Mouse (Mus musculus) neural tube, embryonic 14.5 days (tissue): Measurements from ENCODE around the gene Dnah3. TPM values are rescaled to one million over a fixed set of nuclear protein-coding genes. Genes with fewer than 3 reads are reported as not detected.

Experiments used
- ATAC-seq: fragments of 200-750 bp; cut with Nextera tagmentation; 2 replicates; pipeline ENCODE4 v1.8.0; 2017; ENCODE audit warnings: low read depth, mild to moderate bottlenecking, moderate TSS enrichment, moderate library complexity
- H3K27ac ChIP-seq: fragments of 300-500 bp; sonication (generic); 2 replicates; pipeline ENCODE4 v1.5.1; 2014; ENCODE audit warnings: low read depth, mild to moderate bottlenecking, control low read depth, low read length, moderate library complexity, mixed read lengths
- H3K27me3 ChIP-seq: fragments of 300-500 bp; sonication (generic); 2 replicates; pipeline ENCODE4 v1.6.1; 2014; ENCODE audit warnings: low read length; ENCODE audit not compliant: control insufficient read depth, insufficient read depth
- H3K36me3 ChIP-seq: fragments of 300-500 bp; sonication (generic); 2 replicates; pipeline ENCODE4 v1.6.1; 2014; ENCODE audit warnings: low read length, mixed read lengths; ENCODE audit not compliant: control insufficient read depth, insufficient read depth
- H3K4me1 ChIP-seq: fragments of 300-500 bp; sonication (generic); 2 replicates; pipeline ENCODE4 v1.6.1; 2014; ENCODE audit warnings: low read length; ENCODE audit not compliant: control insufficient read depth, insufficient read depth
- H3K4me2 ChIP-seq: fragments of 300-500 bp; sonication (generic); 2 replicates; pipeline ENCODE4 v1.6.1; 2014; ENCODE audit warnings: mild to moderate bottlenecking, low read depth, low read length, control low read depth
- H3K4me3 ChIP-seq: fragments of 300-500 bp; sonication (generic); 2 replicates; pipeline ENCODE4 v1.5.1; 2014; ENCODE audit warnings: low read depth, low read length, control low read depth, mixed read lengths
- H3K9ac ChIP-seq: fragments of 300-500 bp; sonication (generic); replicated peaks from 2 replicates; pipeline ENCODE4 v1.6.1; 2014; ENCODE audit warnings: low read depth, mild to moderate bottlenecking, control low read depth, low read length, mixed read lengths
- H3K9me3 ChIP-seq: fragments of 300-500 bp; sonication (generic); 2 replicates; pipeline ENCODE4 v1.6.1; 2016; ENCODE audit warnings: low read length; ENCODE audit not compliant: control insufficient read depth
- WGBS: fragments of 180-500 bp; shearing (Covaris S2); extraction: QIAGEN DNeasy Blood & Tissue Kit; methylation state at CpG from one replicate; pipeline ENCODE4 v1.1.7; 2014; 5-methylcytosine and 5-hydroxymethylcytosine counted together
- polyA plus RNA-seq: library from polyadenylated mRNA; unstranded; fragments of >200 nt; fragmentation: Nextera tagmentation; extraction: Ambion mirVana; gene quantifications from 2 replicates; pipeline ENCODE4 v1.2.1, GENCODE M21; 2014

The Dnah3 gene
- polyA plus RNA-seq, 1 experiment from 2014 or later, result not detected

DNA sequence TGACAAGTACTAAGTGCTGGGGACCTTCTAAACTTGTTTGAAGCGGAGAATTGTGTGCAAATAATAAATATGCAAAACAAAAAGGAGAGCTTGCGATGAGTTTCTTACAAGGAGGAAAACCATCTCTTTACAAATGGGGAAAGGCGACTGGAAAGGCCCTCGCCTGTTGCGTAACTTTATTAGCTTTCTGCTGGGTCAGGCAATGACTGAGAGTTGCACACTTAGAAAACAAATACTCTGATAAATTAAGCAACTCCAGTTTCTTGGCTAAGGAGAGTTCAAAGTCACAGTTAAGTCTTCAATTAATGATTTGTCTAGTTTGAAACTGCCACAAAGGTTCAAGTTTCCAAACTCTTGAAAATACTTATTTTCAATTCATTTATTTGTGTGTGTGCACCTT lies 214.7 kb downstream of the Dnah3 start:
- H3K27ac ChIP-seq, result no peak overlapping the region
- H3K9me3 ChIP-seq, result no peaks in the 10 kb centered on the region
- H3K4me3 ChIP-seq, result no peak overlapping the region
- no peaks in the 10 kb centered on the region for H3K36me3 ChIP-seq
- no peak for ATAC-seq
- WGBS, result 89% methylated on average over 5 of the region's 5 CpGs
- no peaks in the 10 kb centered on the region for H3K4me1 ChIP-seq
- no peak overlapping the region for H3K9ac ChIP-seq
- no peak overlapping the region for H3K4me2 ChIP-seq
- H3K27me3 ChIP-seq, result no peaks in the 10 kb centered on the region

DNA sequence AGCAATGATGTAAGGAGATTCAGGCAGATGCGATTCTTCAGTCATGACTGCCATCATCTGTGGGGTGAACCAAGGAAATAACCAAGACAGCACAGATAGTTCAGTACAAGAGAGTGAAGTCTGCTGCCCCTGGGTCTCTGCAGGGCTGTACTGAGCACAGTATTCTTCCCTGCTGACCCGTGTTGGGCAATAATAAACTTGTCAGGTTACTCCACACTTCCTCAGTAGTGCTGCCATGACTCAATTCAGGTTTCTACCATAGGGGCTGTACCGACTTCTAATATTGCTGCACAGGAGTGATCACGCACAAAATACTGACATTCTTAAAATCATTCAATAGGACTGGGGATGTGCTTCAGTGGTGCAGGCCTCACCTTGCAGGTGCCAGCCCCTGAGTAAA lies 215.9 kb downstream of the Dnah3 start:
- no peaks in the 10 kb centered on the region for H3K36me3 ChIP-seq
- ATAC-seq, result no peak
- H3K27ac ChIP-seq, result no peak overlapping the region
- H3K27me3 ChIP-seq, result no peaks in the 10 kb centered on the region
- H3K9me3 ChIP-seq, result no peaks in the 10 kb centered on the region
- H3K4me2 ChIP-seq, result no peak overlapping the region
- H3K4me3 ChIP-seq, result no peak overlapping the region
- whole genome bisulfite sequencing, result 91% methylated on average over 4 of the region's 4 CpGs
- no peaks in the 10 kb centered on the region for H3K4me1 ChIP-seq
- H3K9ac ChIP-seq, result no peak overlapping the region

DNA sequence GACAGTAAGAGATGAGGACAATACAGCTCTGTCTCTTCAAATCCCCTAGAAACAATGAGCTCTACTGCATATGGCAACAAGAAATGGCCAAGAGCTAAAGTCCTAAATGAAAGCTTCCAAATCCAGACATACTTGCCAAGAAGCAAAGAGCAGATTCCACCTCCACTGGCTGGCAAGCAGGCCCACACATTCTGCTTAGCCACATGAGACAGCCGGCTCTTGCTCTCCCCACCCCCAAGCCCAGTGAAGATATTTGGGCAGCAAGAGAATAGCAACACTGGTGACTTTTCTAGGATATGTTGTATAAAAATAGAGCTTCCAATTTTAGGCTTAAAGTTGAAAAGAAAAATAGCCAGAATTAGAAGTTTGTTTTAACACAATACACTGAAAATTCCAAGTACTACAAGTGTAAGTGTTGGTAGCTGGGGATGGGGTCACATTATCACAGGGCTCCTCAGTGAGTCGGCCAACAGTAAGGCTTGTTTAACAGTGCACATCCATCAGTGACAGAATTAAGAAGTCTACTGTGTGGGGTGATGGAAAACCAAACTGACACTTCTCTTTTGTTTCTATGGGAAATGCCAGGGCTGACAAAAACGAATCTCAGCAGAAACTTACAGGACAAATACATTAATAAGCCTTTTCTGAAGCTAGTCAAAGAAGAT lies 219.2 kb downstream of the Dnah3 start:
- 59% methylated on average over 3 of the region's 3 CpGs for WGBS
- ATAC-seq, result no peak
- H3K4me3 ChIP-seq, result no peak overlapping the region
- no peak overlapping the region for H3K9ac ChIP-seq
- H3K9me3 ChIP-seq, result no peaks in the 10 kb centered on the region
- H3K27ac ChIP-seq, result no peak overlapping the region
- no peaks in the 10 kb centered on the region for H3K36me3 ChIP-seq
- H3K4me1 ChIP-seq, result no peaks in the 10 kb centered on the region
- no peaks in the 10 kb centered on the region for H3K27me3 ChIP-seq
- no peak overlapping the region for H3K4me2 ChIP-seq

DNA sequence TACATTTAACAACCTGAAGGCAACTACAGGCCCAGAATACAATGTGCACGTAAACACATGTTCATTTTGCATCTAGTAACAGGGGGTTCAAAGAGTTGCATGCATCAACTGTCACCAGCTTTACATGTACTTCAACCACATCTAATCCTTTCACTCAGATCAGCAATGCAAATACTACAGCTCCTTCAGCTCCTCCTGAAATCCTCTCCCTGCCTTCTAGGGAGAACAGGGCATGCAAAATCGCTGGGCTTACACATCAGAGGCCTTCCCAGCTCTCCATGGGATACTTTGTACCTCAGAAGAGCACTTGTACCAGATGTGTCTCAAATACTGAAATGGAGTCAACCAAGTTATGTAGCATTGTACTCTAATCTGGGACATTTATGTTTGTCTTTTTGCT lies 222.0 kb downstream of the Dnah3 start:
- no peaks in the 10 kb centered on the region for H3K4me1 ChIP-seq
- ATAC-seq, result no peak
- no peak overlapping the region for H3K4me3 ChIP-seq
- no peaks in the 10 kb centered on the region for H3K36me3 ChIP-seq
- H3K9ac ChIP-seq, result no peak overlapping the region
- no peak overlapping the region for H3K27ac ChIP-seq
- H3K9me3 ChIP-seq, result no peaks in the 10 kb centered on the region
- 53% methylated on average over 2 of the region's 2 CpGs for WGBS
- H3K27me3 ChIP-seq, result no peaks in the 10 kb centered on the region
- no peak overlapping the region for H3K4me2 ChIP-seq

Other genes starting within 250 kb of the Dnah3 start
- gene Lyrm1, start 199.4 kb downstream of the Dnah3 start, polyA plus RNA-seq, result 20.2 and 23.2 TPM in 2 replicates
- gene Dcun1d3, start 199.0 kb downstream of the Dnah3 start, polyA plus RNA-seq, result 10.0 and 15.3 TPM in 2 replicates
- gene Tmem159, start 7.1 kb upstream of the Dnah3 start, polyA plus RNA-seq, result 9.3 and 12.4 TPM in 2 replicates
- not detected in 2 replicates for gene Zp2, start 50.0 kb upstream of the Dnah3 start, polyA plus RNA-seq
- gene Anks4b, start 78.6 kb upstream of the Dnah3 start, polyA plus RNA-seq, result not detected in 2 replicates
- 7.9 and 8.9 TPM in 2 replicates for gene Crym, start 106.8 kb upstream of the Dnah3 start, polyA plus RNA-seq
- gene Abca14, start 108.7 kb upstream of the Dnah3 start, polyA plus RNA-seq, result not detected in 2 replicates
- not detected in 2 replicates for gene Abca15, start 233.4 kb upstream of the Dnah3 start, polyA plus RNA-seq